Mouse (Mus musculus): ENCODE data around the gene Lekr1. TPM values are rescaled to one million over a fixed set of nuclear protein-coding genes. Genes with fewer than 3 reads are reported as not detected.

Gene Lekr1
- polyA plus RNA-seq, 1 experiment = 0.32 TPM

GRCm38 (mm10) chr3:65639454-65640014, 26.5 kb upstream of the Lekr1 start:
- H3K27me3 ChIP-seq (ENCODE audit: control insufficient read depth, insufficient read depth, low read length) = no peaks in the 10 kb centered on the region
- TF ChIP-seq POLR2A (IDR thresholded peaks at IDR 0.05; ENCODE audit: low read depth, low read length) (no peak), CTCF (IDR thresholded peaks at IDR 0.05; ENCODE audit: extremely low read depth, insufficient read length, insufficient replicate concordance, low read depth, low read length) (no peak)
- no peak overlapping the region for H3K27ac ChIP-seq (ENCODE audit: insufficient read depth, low read depth, low read length)
- H3K4me1 ChIP-seq (ENCODE audit: control insufficient read depth, insufficient read depth, insufficient read length, low read length) = no peaks in the 10 kb centered on the region; the same call in 1 of the 2 replicates
- 80% methylated on average over 5 of the region's 5 CpGs for WGBS
- H3K4me3 ChIP-seq (ENCODE audit: low read depth, low read length) = no peak overlapping the region
- no peaks in the 10 kb centered on the region for H3K36me3 ChIP-seq (ENCODE audit: control insufficient read depth, insufficient read depth, low read length)

GRCm38 (mm10) chr3:65642959-65643358, 23.1 kb upstream of the Lekr1 start:
- peaks cover 2% of the 10 kb centered on the region; the same call in 1 of the 2 replicates for H3K4me1 ChIP-seq (ENCODE audit: control insufficient read depth, insufficient read depth, insufficient read length, low read length)
- TF ChIP-seq POLR2A (IDR thresholded peaks at IDR 0.05; ENCODE audit: low read depth, low read length) = no peak
- no peak overlapping the region for H3K4me3 ChIP-seq (ENCODE audit: low read depth, low read length)
- WGBS = 31% methylated on average over 2 of the region's 2 CpGs
- H3K27me3 ChIP-seq (ENCODE audit: control insufficient read depth, insufficient read depth, low read length) = no peaks in the 10 kb centered on the region
- H3K36me3 ChIP-seq (ENCODE audit: control insufficient read depth, insufficient read depth, low read length) = no peaks in the 10 kb centered on the region
- no peak overlapping the region for H3K27ac ChIP-seq (ENCODE audit: insufficient read depth, low read depth, low read length)

- Histone ChIP-seq H3K36me3 (ENCODE audit: control insufficient read depth, insufficient read depth, low read length) (no peaks in the 10 kb centered on the region), H3K4me1 (ENCODE audit: control insufficient read depth, insufficient read depth, insufficient read length, low read length) (peaks cover 2% of the 10 kb centered on the region; the same call in 1 of the 2 replicates), H3K27me3 (ENCODE audit: control insufficient read depth, insufficient read depth, low read length) (no peaks in the 10 kb centered on the region), H3K27ac (ENCODE audit: insufficient read depth, low read depth, low read length) (no peak overlapping the region), H3K4me3 (ENCODE audit: low read depth, low read length) (no peak overlapping the region)
- 91% methylated on average over 1 of the region's 1 CpGs for WGBS
- TF ChIP-seq POLR2A (IDR thresholded peaks at IDR 0.05; ENCODE audit: low read depth, low read length) (no peak), CTCF (IDR thresholded peaks at IDR 0.05; ENCODE audit: extremely low read depth, insufficient read length, insufficient replicate concordance, low read depth, low read length) (no peak)
These were observed 22.4 kb upstream of the Lekr1 start for GRCm38 (mm10) chr3:65643654-65644053.

GRCm38 (mm10) chr3:65647592-65647991, 18.4 kb upstream of the Lekr1 start:
- Histone ChIP-seq H3K4me3 (ENCODE audit: low read depth, low read length) (no peak overlapping the region), H3K27ac (ENCODE audit: insufficient read depth, low read depth, low read length) (no peak overlapping the region), H3K36me3 (ENCODE audit: control insufficient read depth, insufficient read depth, low read length) (no peaks in the 10 kb centered on the region), H3K27me3 (ENCODE audit: control insufficient read depth, insufficient read depth, low read length) (no peaks in the 10 kb centered on the region), H3K4me1 (ENCODE audit: control insufficient read depth, insufficient read depth, insufficient read length, low read length) (peaks cover 2% of the 10 kb centered on the region; the same call in 1 of the 2 replicates)
- no peak for TF ChIP-seq CTCF (IDR thresholded peaks at IDR 0.05; ENCODE audit: extremely low read depth, insufficient read length, insufficient replicate concordance, low read depth, low read length)
- TF ChIP-seq POLR2A (IDR thresholded peaks at IDR 0.05; ENCODE audit: low read depth, low read length) = no peak
- WGBS = 79% methylated on average over 8 of the region's 8 CpGs

GRCm38 (mm10) chr3:65648913-65649312, 17.1 kb upstream of the Lekr1 start:
- WGBS = 75% methylated on average over 1 of the region's 1 CpGs
- no peak overlapping the region for H3K4me3 ChIP-seq (ENCODE audit: low read depth, low read length)
- no peaks in the 10 kb centered on the region for H3K27me3 ChIP-seq (ENCODE audit: control insufficient read depth, insufficient read depth, low read length)
- TF ChIP-seq CTCF (IDR thresholded peaks at IDR 0.05; ENCODE audit: extremely low read depth, insufficient read length, insufficient replicate concordance, low read depth, low read length) = no peak
- TF ChIP-seq POLR2A (IDR thresholded peaks at IDR 0.05; ENCODE audit: low read depth, low read length) = no peak
- no peaks in the 10 kb centered on the region for H3K36me3 ChIP-seq (ENCODE audit: control insufficient read depth, insufficient read depth, low read length)
- no peak overlapping the region for H3K27ac ChIP-seq (ENCODE audit: insufficient read depth, low read depth, low read length)
- peaks cover 2% of the 10 kb centered on the region; the same call in 1 of the 2 replicates for H3K4me1 ChIP-seq (ENCODE audit: control insufficient read depth, insufficient read depth, insufficient read length, low read length)

- no peaks in the 10 kb centered on the region for H3K27me3 ChIP-seq (ENCODE audit: control insufficient read depth, insufficient read depth, low read length)
- H3K4me1 ChIP-seq (ENCODE audit: control insufficient read depth, insufficient read depth, insufficient read length, low read length) = peaks cover 2% of the 10 kb centered on the region; the same call in 1 of the 2 replicates
- 70% methylated on average over 7 of the region's 7 CpGs for whole genome bisulfite sequencing
- no peak for TF ChIP-seq POLR2A (IDR thresholded peaks at IDR 0.05; ENCODE audit: low read depth, low read length)
- no peak for TF ChIP-seq CTCF (IDR thresholded peaks at IDR 0.05; ENCODE audit: extremely low read depth, insufficient read length, insufficient replicate concordance, low read depth, low read length)
- no peaks in the 10 kb centered on the region for H3K36me3 ChIP-seq (ENCODE audit: control insufficient read depth, insufficient read depth, low read length)
- no peak overlapping the region for H3K27ac ChIP-seq (ENCODE audit: insufficient read depth, low read depth, low read length)
- H3K4me3 ChIP-seq (ENCODE audit: low read depth, low read length) = no peak overlapping the region
These were observed 15.7 kb upstream of the Lekr1 start for GRCm38 (mm10) chr3:65650156-65650815.

- no peak overlapping the region for H3K4me3 ChIP-seq (ENCODE audit: low read depth, low read length)
- TF ChIP-seq POLR2A (IDR thresholded peaks at IDR 0.05; ENCODE audit: low read depth, low read length) (no peak), CTCF (IDR thresholded peaks at IDR 0.05; ENCODE audit: extremely low read depth, insufficient read length, insufficient replicate concordance, low read depth, low read length) (no peak)
- no peak overlapping the region for H3K27ac ChIP-seq (ENCODE audit: insufficient read depth, low read depth, low read length)
- H3K27me3 ChIP-seq (ENCODE audit: control insufficient read depth, insufficient read depth, low read length) = no peaks in the 10 kb centered on the region
- H3K36me3 ChIP-seq (ENCODE audit: control insufficient read depth, insufficient read depth, low read length) = no peaks in the 10 kb centered on the region
- WGBS = 29% methylated on average over 10 of the region's 10 CpGs
- H3K4me1 ChIP-seq (ENCODE audit: control insufficient read depth, insufficient read depth, insufficient read length, low read length) = no peaks in the 10 kb centered on the region
These were observed 11.4 kb upstream of the Lekr1 start for GRCm38 (mm10) chr3:65654541-65655206.

All from small intestine, adult 2 months (tissue).